Mouse (Mus musculus) stomach, postnatal 0 days (tissue): Measurements from ENCODE around the gene Wdr92. TPM values are rescaled to one million over a fixed set of nuclear protein-coding genes. Genes with fewer than 3 reads are reported as not detected.

Source experiments
- ATAC-seq: fragments of 200-750 bp; cut with Nextera tagmentation; 2 replicates; pipeline ENCODE4 v1.8.0; 2017; ENCODE audit not compliant: low FRiP score, low TSS enrichment
- DNase-seq: peaks from one replicate; pipeline ENCODE4 v3.0.0-alpha.2; 2016; ENCODE audit warnings: low spot score
- H3K27ac ChIP-seq: fragments of 300-500 bp; sonication (generic); replicated peaks from 2 replicates; pipeline ENCODE4 v1.5.1; 2014; ENCODE audit warnings: mild to moderate bottlenecking, control low read depth
- H3K27me3 ChIP-seq: fragments of 300-500 bp; sonication (generic); 2 replicates; pipeline ENCODE4 v1.6.1; 2014; ENCODE audit warnings: low read length; ENCODE audit not compliant: control insufficient read depth, insufficient read depth
- H3K36me3 ChIP-seq: fragments of 300-500 bp; sonication (generic); 2 replicates; pipeline ENCODE4 v1.6.1; 2014; ENCODE audit warnings: low read length, mixed read lengths; ENCODE audit not compliant: control insufficient read depth, insufficient read depth
- H3K4me1 ChIP-seq: fragments of 300-500 bp; sonication (generic); replicated peaks from 2 replicates; pipeline ENCODE4 v1.6.1; 2014; ENCODE audit warnings: antibody characterized with exemption; ENCODE audit not compliant: control insufficient read depth, insufficient read depth
- H3K4me2 ChIP-seq: fragments of 300-500 bp; sonication (generic); replicated peaks from 2 replicates; pipeline ENCODE4 v1.6.1; 2014; ENCODE audit warnings: low read depth, mild to moderate bottlenecking, control low read depth, moderate library complexity
- H3K4me3 ChIP-seq: fragments of 300-500 bp; sonication (generic); 2 replicates; pipeline ENCODE4 v1.5.1; 2014; ENCODE audit warnings: low read depth, low read length, control low read depth
- H3K9ac ChIP-seq: fragments of 300-500 bp; sonication (generic); 2 replicates; pipeline ENCODE4 v1.6.1; 2014; ENCODE audit warnings: mild to moderate bottlenecking, low read length, control low read depth, mixed read lengths
- H3K9me3 ChIP-seq: fragments of 300-500 bp; sonication (generic); 2 replicates; pipeline ENCODE4 v1.6.1; 2016; ENCODE audit warnings: low read length; ENCODE audit not compliant: control insufficient read depth
- CTCF ChIP-seq: IDR thresholded peaks from 2 replicates; pipeline ENCODE4 v1.5.1; 2016; ENCODE audit warnings: antibody characterized with exemption, low read depth, mild to moderate bottlenecking, moderate library complexity
- EP300 ChIP-seq: optimal IDR thresholded peaks from 2 replicates; pipeline ENCODE3; 2016; ENCODE audit warnings: antibody characterized with exemption
- WGBS: fragments of 180-500 bp; shearing (Covaris S2); extraction: QIAGEN DNeasy Blood & Tissue Kit; methylation state at CpG from one replicate; pipeline ENCODE4 v1.1.7; 2014; 5-methylcytosine and 5-hydroxymethylcytosine counted together
- polyA plus RNA-seq: library from polyadenylated mRNA; unstranded; fragments of >200 nt; fragmentation: Nextera tagmentation; extraction: Ambion mirVana; gene quantifications from 2 replicates; pipeline ENCODE4 v1.2.1, GENCODE M21; 2015

Wdr92 gene
- polyA plus RNA-seq, 1 experiment from 2014 or later: 16.6 TPM

GRCm38 (mm10) chr11:17248715-17249114, 66.8 kb downstream of the Wdr92 start:
- Histone ChIP-seq H3K4me2 (no peak overlapping the region), H3K4me1 (no peaks in the 10 kb centered on the region), H3K9ac (no peak overlapping the region), H3K27me3 (no peaks in the 10 kb centered on the region), H3K36me3 (no peaks in the 10 kb centered on the region), H3K9me3 (no peaks in the 10 kb centered on the region), H3K27ac (no peak overlapping the region), H3K4me3 (no peak overlapping the region)
- ATAC-seq: no peak
- TF ChIP-seq EP300: no peak
- no peak for TF ChIP-seq CTCF
- DNase-seq: no peak

- no peak overlapping the region for H3K27ac ChIP-seq
- peak overlapping the region; percentile 94 for H3K9ac ChIP-seq
Observed at GRCm38 (mm10) chr11:17256813-17257365, 75.0 kb downstream of the Wdr92 start.

DNA sequence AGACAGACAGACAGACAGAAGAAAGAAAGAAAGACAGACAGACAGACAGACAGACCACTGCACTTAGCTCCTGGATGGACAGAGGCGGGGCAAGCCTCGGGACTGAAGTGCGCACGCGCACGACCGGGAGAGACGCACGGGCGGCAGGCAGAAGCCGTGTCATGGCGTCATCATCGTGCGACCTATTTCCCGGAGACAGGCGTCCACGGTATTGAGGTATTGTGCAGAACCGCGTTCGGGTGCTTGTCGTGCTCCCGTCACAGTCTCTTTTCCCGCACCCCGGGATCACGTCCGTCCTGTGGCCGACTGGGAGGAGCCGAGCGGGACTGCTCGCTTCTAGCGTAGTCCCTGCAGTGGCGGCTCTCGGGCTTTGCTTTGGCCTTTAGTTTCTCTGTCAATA, 75.5 kb downstream of the Wdr92 start, which contains the start of gene C1d:
Gene C1d, plus strand, starts transcription at position 137 of the 400 bp plus-strand sequence.
- TF ChIP-seq EP300: no peak
- TF ChIP-seq CTCF: no peak
- Histone ChIP-seq H3K36me3 (no peaks in the 10 kb centered on the region; the same call in 1 of the 2 replicates), H3K9ac (peak within 1 kb of the TSS; percentile 94), H3K27me3 (no peaks in the 10 kb centered on the region), H3K4me3 (peak within 1 kb of the TSS; percentile 90), H3K4me2 (peak within 1 kb of the TSS; percentile 71), H3K27ac (peak within 1 kb of the TSS; percentile 96), H3K9me3 (no peaks in the 10 kb centered on the region), H3K4me1 (no peaks in the 10 kb centered on the region)
- ATAC-seq (peak; percentile 94), DNase-seq (peak; percentile 93)
- WGBS: under 1% methylated on average over 33 of the region's 33 CpGs

More at GRCm38 (mm10) chr11:17256813-17257365, 75.0 kb downstream of the Wdr92 start:
- 57% methylated on average over 8 of the region's 8 CpGs for WGBS
- no peaks in the 10 kb centered on the region for H3K27me3 ChIP-seq
- no peaks in the 10 kb centered on the region for H3K4me1 ChIP-seq
- peak overlapping the region; percentile 71 for H3K4me2 ChIP-seq
- H3K36me3 ChIP-seq: no peaks in the 10 kb centered on the region
- no peaks in the 10 kb centered on the region for H3K9me3 ChIP-seq
- no peak for DNase-seq
- peak; percentile 54 for ATAC-seq
- H3K4me3 ChIP-seq: peak overlapping the region; percentile 90
- TF ChIP-seq CTCF (no peak), EP300 (no peak)

- Histone ChIP-seq H3K9ac (peak overlapping the region; percentile 94), H3K4me3 (peak overlapping the region; percentile 90), H3K36me3 (no peaks in the 10 kb centered on the region; the same call in 1 of the 2 replicates), H3K27ac (peak overlapping the region; percentile 96), H3K9me3 (no peaks in the 10 kb centered on the region), H3K4me2 (peak overlapping the region; percentile 71), H3K4me1 (no peaks in the 10 kb centered on the region), H3K27me3 (no peaks in the 10 kb centered on the region)
- under 1% methylated on average over 17 of the region's 17 CpGs for WGBS
- DNase-seq (peak; percentile 39), ATAC-seq (peak; percentile 56)
- no peak for TF ChIP-seq EP300
- TF ChIP-seq CTCF: no peak
Observed at GRCm38 (mm10) chr11:17257861-17258260, 76.0 kb downstream of the Wdr92 start.

- Histone ChIP-seq H3K4me2 (no peak overlapping the region), H3K27me3 (no peaks in the 10 kb centered on the region), H3K4me1 (no peaks in the 10 kb centered on the region), H3K27ac (no peak overlapping the region), H3K4me3 (no peak overlapping the region), H3K9ac (no peak overlapping the region), H3K9me3 (no peaks in the 10 kb centered on the region), H3K36me3 (no peaks in the 10 kb centered on the region; the same call in 1 of the 2 replicates)
- WGBS: 81% methylated on average over 4 of the region's 4 CpGs
- DNase-seq (no peak), ATAC-seq (no peak)
- no peak for TF ChIP-seq EP300
Observed at GRCm38 (mm10) chr11:17267176-17267575, 85.3 kb downstream of the Wdr92 start.

GRCm38 (mm10) chr11:17268801-17269200, 86.9 kb downstream of the Wdr92 start:
- DNase-seq (no peak), ATAC-seq (no peak)
- no peaks in the 10 kb centered on the region for H3K4me1 ChIP-seq
- no peak overlapping the region for H3K27ac ChIP-seq
- H3K9ac ChIP-seq: no peak overlapping the region
- no peaks in the 10 kb centered on the region for H3K36me3 ChIP-seq
- H3K4me2 ChIP-seq: no peak overlapping the region
- no peak overlapping the region for H3K4me3 ChIP-seq
- H3K27me3 ChIP-seq: no peaks in the 10 kb centered on the region
- TF ChIP-seq EP300 (no peak), CTCF (no peak)
- no peaks in the 10 kb centered on the region for H3K9me3 ChIP-seq
- WGBS: 61% methylated on average over 1 of the region's 1 CpGs
